Mouse (Mus musculus) thymus, adult 18-20 months (tissue): ENCODE results near the gene Olfr1193.
"Not testable (repeated sequence)": the region's sequence is repeated elsewhere in the genome, so short reads cannot be mapped to it uniquely, and the experiment has no call there.

Experiments
- DNase-seq, 2 experiments: peaks; one replicate each; pipeline ENCODE4 v3.0.0; 2022; ENCODE audit warnings: mixed read lengths in 2 of 2

Olfr1193 gene

DNA sequence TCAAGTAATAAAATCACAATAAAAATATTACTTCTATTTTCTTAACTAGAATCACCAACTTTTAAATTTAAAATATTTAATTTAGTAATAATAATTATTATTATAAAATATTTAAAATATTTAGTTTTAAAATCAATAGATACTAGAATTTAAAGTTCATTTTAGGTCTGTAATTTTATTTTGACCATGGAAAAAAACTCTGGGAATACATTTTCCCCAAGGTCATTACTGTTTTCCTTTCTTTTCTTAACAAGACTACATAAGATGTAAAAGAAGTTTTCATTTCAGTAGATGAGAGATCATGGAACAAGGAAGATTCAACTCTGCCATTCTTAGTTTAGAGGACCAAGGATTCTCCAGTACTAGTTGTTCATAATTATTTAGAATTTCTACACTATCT lies at the start of gene Olfr1193:
TSS of gene Olfr1193 (plus strand) at position 301 of the 400 bp plus-strand sequence.
- DNase-seq, result not testable (repeated sequence)

DNA sequence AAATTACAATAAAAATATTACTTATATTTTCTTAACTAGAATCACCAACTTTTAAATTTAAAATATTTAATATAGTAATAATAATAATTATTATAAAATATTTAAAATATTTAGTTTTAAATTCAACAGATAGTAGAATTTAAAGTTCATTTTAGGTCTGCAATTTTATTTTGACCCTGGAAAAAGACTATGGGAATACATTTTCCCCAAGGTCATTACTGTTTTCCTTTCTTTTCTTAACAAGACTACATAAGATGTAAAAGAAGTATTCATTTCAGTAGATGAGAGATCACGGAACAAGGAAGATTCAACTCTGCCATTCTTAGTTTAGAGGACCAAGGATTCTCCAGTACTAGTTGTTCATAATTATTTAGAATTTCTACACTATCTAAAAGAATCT lies 35.2 kb upstream of the Olfr1193 start, which contains the start of gene Olfr1191-ps1:
TSS of gene Olfr1191-ps1 (plus strand) at position 301 of the 400 bp plus-strand sequence.
- not testable (repeated sequence) for DNase-seq

DNA sequence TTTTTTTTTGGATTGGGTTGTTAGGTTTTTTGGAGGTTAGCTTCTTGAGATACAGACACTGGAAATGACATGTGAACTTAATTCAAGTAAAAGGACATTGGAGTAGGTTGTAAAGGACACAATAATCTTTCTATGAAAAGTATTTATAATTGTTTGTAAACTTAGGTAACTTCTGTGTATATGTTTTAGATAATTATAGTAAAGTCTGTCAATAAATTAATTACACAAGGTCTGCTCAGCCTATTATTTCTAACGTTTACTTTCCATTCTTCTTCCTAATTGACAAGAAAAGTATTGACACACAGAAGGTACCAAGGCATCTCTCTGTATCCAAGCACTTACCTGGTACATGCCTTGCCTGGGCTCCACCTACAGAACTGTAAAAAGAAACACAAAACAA lies 27.2 kb upstream of the Olfr1193 start, which contains the start of gene Olfr1192-ps1:
TSS of gene Olfr1192-ps1 (plus strand) at position 301 of the 400 bp plus-strand sequence.
- DNase-seq, result no peak

DNA sequence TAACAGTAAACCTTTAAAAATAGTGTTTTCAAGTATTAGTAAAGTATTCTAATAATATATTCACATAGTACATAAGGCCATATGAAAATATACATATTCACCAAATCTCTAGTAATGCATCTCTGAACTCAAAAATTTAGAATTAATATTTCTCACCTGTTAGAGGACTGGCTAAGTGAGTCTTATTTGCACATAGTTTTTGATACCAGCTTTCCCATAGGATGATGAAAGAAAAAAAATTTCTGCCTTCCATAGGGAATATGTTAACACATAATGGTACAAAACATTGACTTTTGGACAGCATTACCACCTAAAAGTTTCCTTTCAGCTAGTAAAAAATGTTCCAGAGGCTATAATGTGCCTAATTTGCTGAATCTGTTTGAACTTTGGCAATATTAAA lies 13.7 kb downstream of the Olfr1193 start, which contains the start of gene Olfr1195:
TSS of gene Olfr1195 (minus strand) at position 101 of the 400 bp plus-strand sequence.
- no peak for DNase-seq

DNA sequence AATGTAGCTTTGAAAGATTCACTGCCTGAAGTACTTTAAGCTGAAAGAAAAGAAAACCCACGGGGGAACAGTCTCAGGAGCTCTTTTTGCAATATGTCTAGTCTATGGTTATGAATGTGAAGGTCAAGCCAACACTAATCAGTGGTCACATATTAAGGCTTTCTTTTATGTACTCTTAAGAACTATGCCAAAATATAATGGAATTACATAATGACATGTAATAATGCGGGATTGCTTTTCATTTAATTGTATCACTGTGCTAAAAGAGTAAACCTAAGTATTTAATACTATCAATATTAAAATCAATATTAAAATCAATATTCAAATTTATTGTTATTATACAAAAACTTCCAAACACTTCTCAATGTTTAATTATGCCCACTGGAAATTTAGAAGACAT lies 29.1 kb downstream of the Olfr1193 start, which contains the start of gene Olfr1196:
TSS of gene Olfr1196 (minus strand) at position 101 of the 400 bp plus-strand sequence.
- DNase-seq, result no peak
